Comparison of ENCODE assay signal across 8 mouse cellular contexts in genomic region chr4:57039127-57040031, GRCm38 (mm10). TPM values are rescaled to one million over a fixed set of nuclear protein-coding genes. Genes with fewer than 3 reads are reported as not detected.
DNase-seq lines count a peak whose midpoint lies in the region; ATAC-seq and TF ChIP-seq lines count a peak whose summit lies in the region.

No protein-coding gene starts in this region.

- TF ChIP-seq POLR2A in brain, embryonic 14.5 days (IDR thresholded peaks at IDR 0.05; ENCODE audit: borderline replicate concordance, extremely low read depth, insufficient read depth, insufficient read length, poor library complexity, severe bottlenecking), result no peak

- H3K4me3 ChIP-seq in heart, embryonic 15.5 days, result peak overlapping the region; percentile 18; the same call in 1 of the 2 replicates
- H3K4me3 ChIP-seq in forebrain, embryonic 11.5 days (ENCODE audit: low read depth, low read length), result peak overlapping the region; percentile 26
- peak overlapping the region; percentile 44 for H3K4me3 ChIP-seq in limb, embryonic 10.5 days

- H3K27ac ChIP-seq in heart, embryonic 15.5 days, result no peak overlapping the region
- no peak overlapping the region for H3K27ac ChIP-seq in forebrain, embryonic 11.5 days (ENCODE audit: low read depth, low read length)
- peak overlapping the region; percentile 71 for H3K27ac ChIP-seq in limb, embryonic 10.5 days

- peaks cover 8% of the 10 kb centered on the region for H3K27me3 ChIP-seq in heart, embryonic 15.5 days
- H3K27me3 ChIP-seq in forebrain, embryonic 11.5 days (ENCODE audit: control insufficient read depth, insufficient read depth, low read length), result no peaks in the 10 kb centered on the region
- peaks cover 15% of the 10 kb centered on the region for H3K27me3 ChIP-seq in limb, embryonic 10.5 days (ENCODE audit: low read depth, poor library complexity, severe bottlenecking)

- H3K9ac ChIP-seq in heart, embryonic 15.5 days, result no peak overlapping the region
- H3K9ac ChIP-seq in forebrain, embryonic 11.5 days (ENCODE audit: low read length), result peak overlapping the region; percentile 25; the same call in 1 of the 2 replicates

- no peaks in the 10 kb centered on the region for H3K36me3 ChIP-seq in heart, embryonic 15.5 days
- no peaks in the 10 kb centered on the region for H3K36me3 ChIP-seq in forebrain, embryonic 11.5 days (ENCODE audit: control insufficient read depth, insufficient read depth, low read length)
- H3K36me3 ChIP-seq in limb, embryonic 10.5 days, result no peaks in the 10 kb centered on the region

- no peak for TF ChIP-seq CTCF in brain, embryonic 14.5 days (IDR thresholded peaks at IDR 0.05; ENCODE audit: borderline replicate concordance, extremely low read depth, insufficient read depth, insufficient read length)

- H3K4me1 ChIP-seq in heart, embryonic 15.5 days (replicated peaks), result peaks cover 7% of the 10 kb centered on the region
- H3K4me1 ChIP-seq in forebrain, embryonic 11.5 days (replicated peaks; ENCODE audit: control insufficient read depth, insufficient read depth, low read length), result peaks cover 3% of the 10 kb centered on the region; the same call in 1 of the 2 replicates
- peaks cover 24% of the 10 kb centered on the region for H3K4me1 ChIP-seq in limb, embryonic 10.5 days

- H3K9me3 ChIP-seq in heart, embryonic 15.5 days (replicated peaks), result no peaks in the 10 kb centered on the region
- H3K9me3 ChIP-seq in forebrain, embryonic 11.5 days (ENCODE audit: control insufficient read depth, low read length), result no peaks in the 10 kb centered on the region
- no peaks in the 10 kb centered on the region for H3K9me3 ChIP-seq in limb, embryonic 10.5 days (replicated peaks)

- DNase-seq in heart, postnatal 25 days (ENCODE audit: low spot score), result no peak
- DNase-seq in brain, embryonic 14.5 days (ENCODE audit: low read depth), result peak; percentile 86
- DNase-seq in forebrain, embryonic 11.5 days (ENCODE audit: low spot score), result peak; percentile 57
- peak; percentile 45 for DNase-seq in limb, embryonic 10.5 days (ENCODE audit: low spot score)
- peak; percentile 81 for DNase-seq in retina, postnatal 1 day
- no peak for DNase-seq in urinary bladder, postnatal 14 days (ENCODE audit: low spot score)
- DNase-seq in T-cell, adult 2 months (ENCODE audit: low spot score), result no peak

- WGBS in heart, embryonic 15.5 days, result 9% methylated on average over 23 of the region's 23 CpGs
- WGBS in forebrain, embryonic 11.5 days, result 11% methylated on average over 23 of the region's 23 CpGs
- WGBS in limb, embryonic 10.5 days, result 16% methylated on average over 22 of the region's 23 CpGs

- intact Hi-C loops in heart, postnatal 25 days (cut with DNase I), result no loop called here

- peak overlapping the region; percentile 41 for H3K4me2 ChIP-seq in heart, embryonic 15.5 days
- H3K4me2 ChIP-seq in forebrain, embryonic 11.5 days (ENCODE audit: low read depth, low read length, severe bottlenecking), result peak overlapping the region; percentile 50

- no peak for ATAC-seq in heart, embryonic 15.5 days (replicated peaks; ENCODE audit: insufficient number of reproducible peaks, insufficient read depth, low FRiP score, low read depth)
- peak; percentile 77 for ATAC-seq in forebrain, embryonic 11.5 days (replicated peaks; ENCODE audit: low FRiP score)

RNA-seq across cellular contexts. Expression of gene Frrs1l, which starts 49.2 kb away (rescaled TPM):
- polyA plus RNA-seq in heart, embryonic 15.5 days (2015; fragmentation: Nextera tagmentation; extraction: Ambion mirVana), result 0.28 and 0.38 TPM in 2 replicates
- total RNA-seq in heart, postnatal 25 days (2021), result under 1 TPM in 1 of 2 experiments, not detected in 1; 0.05 TPM
- 9.6 and 15.1 TPM in 2 replicates for polyA plus RNA-seq in brain, embryonic 14.5 days (2012; rRNA removed)
- polyA plus RNA-seq in forebrain, embryonic 11.5 days (2014; fragmentation: Nextera tagmentation; extraction: Ambion mirVana), result 5.3 and 5.4 TPM in 2 replicates
- polyA plus RNA-seq in limb, embryonic 10.5 days (2016; fragmentation: Nextera tagmentation; extraction: Ambion mirVana), result 0.09 and 0.20 TPM in 2 replicates

Comparison
In these comparisons a context has a peak if more than half of its experiments do, and no peak if none do; other contexts are left out.
1. DNase-seq: peak in brain, embryonic 14.5 days (single experiment), forebrain, embryonic 11.5 days (single experiment), limb, embryonic 10.5 days (single experiment) and retina, postnatal 1 day (single experiment); none in heart, postnatal 25 days (single experiment), urinary bladder, postnatal 14 days (single experiment) and T-cell, adult 2 months (single experiment).
2. Peak in every context shown above with its lines, with median percentiles within 50 percentile points of each other: H3K4me3 ChIP-seq.